Mouse (Mus musculus) spleen, postnatal 4 days (tissue): ENCODE data around the gene Olfr1441.
A peak's percentile ranks its signal among the peaks of the same experiment; 100 is the strongest.

Experiments used
- DNase-seq, 2 experiments: peaks; one replicate each; pipeline ENCODE4 v3.0.0; 2022; ENCODE audit warnings: low spot score in 2 of 2

The Olfr1441 gene

DNA sequence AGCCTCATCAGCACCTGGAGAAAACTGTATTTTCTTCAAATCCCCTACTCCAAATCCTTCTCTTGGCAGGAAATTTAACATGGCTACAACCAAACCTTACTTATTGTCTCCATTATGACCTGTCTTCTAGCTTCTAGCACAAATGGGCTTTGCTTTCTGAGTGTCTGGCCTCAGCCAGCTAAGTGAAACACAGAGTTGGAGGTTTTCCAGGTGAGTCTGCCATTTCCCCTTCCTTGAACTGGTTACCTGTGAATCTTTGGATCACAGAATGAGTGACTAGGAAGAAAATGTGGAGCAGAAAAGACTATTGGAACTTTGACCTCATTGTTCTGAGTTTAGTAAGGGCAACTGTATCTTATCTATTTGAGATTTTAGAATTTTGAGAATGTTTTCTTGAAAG is at the start of gene Olfr1441:
Gene Olfr1441 (plus strand): TSS at position 73 of the 400 bp plus-strand sequence.
- no peak for DNase-seq

DNA sequence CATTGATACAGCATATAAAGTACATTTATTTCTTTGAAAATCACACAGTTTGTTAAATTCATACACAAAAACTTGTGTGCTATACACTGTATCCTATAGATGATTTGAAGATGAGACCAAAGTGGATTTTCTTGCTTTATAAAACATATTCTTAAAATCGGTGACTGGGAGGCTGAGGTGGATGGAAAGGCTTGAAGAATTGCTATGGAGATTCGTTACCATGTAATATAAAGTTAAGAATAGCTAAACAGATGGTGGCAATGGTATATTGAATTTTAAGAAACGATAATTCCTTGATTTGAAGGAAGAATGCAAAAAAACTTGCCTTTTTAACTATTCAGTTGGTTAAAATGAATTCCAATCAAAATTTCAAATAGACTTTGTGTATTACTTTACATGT is 44.2 kb upstream of the Olfr1441 start:
- no peak for DNase-seq

DNA sequence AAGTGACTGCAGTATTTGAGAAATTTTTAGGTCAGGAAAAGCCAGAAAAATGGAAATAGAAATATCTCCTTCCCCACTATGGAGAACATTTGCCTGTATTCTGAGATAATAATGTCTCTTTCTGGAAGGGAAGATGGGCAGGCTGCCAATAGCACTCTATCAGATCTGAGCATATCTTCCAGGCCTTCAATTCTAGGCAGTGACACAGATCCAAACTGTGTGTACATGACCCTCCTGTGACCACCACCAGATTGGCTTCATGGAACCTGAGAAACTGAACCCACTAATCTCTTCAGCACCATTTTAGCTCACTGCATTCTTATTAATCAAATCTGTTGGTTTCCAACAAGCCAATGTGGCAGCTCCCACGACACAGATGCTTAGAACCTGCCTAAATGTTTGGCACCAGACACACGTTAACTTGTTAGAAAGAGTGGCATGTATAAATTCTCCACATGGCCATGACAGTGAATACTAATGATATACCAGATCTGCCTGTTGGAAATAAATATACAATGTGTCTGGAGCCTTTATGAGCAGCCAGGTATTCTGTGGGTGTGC is 42.7 kb upstream of the Olfr1441 start:
- no peak for DNase-seq

DNA sequence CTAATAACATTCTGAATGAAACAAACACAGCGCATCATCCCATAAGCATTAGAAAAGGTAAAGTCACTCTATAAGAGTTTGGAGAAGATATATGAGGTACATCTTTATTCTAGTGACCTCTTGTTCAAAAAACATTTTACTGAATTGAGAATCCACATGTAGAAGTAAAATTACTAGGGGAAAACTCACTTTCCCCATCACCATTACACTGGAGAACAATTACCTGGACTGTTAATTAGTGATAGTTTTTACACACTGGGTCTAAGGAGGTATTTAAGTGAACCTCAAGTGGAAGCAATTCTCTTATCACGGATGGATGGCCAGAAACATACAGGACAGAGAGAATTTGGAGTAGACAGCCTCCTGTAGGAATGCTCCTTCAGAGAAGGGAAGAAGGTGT is 30.3 kb upstream of the Olfr1441 start, which contains the start of gene Olfr1440:
Gene Olfr1440 (plus strand): TSS at position 301 of the 400 bp plus-strand sequence.
- DNase-seq, result no peak

DNA sequence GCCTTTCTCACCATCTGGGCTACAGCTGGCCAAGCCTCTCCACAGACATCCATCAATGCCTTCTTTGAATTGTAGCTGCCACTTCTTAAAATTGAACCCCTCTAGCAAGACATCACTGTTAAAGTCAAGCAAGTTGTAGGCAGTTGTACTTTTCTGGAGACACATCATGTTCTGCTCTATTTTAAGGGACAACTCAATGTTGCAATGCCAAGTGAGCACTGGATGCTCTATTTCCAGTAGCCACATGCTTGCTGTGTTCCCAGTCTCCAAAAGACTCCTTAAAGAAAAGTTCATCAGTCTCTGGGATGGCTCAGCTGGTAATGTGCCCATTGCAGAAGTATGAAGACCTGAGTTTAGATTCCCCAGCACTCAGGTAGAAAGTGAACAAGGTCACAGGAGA is 3.5 kb upstream of the Olfr1441 start:
- no peak for DNase-seq

DNA sequence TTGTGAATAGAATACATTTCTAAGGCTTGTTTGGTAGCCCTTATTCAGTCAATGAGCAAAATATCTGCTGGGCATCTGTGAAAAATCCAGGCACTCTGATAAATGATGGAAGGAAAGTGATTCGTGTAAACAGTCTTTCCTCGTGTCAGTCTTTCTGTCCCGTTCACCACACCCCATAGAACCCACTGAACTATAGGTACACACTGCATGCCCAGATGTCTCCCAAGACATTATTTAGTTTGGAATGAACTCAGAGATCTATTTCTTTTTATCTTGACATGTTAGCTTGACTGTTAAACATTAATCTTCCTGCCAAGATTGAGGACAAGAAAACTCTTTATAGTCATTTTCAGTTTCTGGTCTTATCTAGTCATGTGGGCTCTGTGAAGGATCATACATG is 1.1 kb downstream of the Olfr1441 start:
- no peak for DNase-seq

DNA sequence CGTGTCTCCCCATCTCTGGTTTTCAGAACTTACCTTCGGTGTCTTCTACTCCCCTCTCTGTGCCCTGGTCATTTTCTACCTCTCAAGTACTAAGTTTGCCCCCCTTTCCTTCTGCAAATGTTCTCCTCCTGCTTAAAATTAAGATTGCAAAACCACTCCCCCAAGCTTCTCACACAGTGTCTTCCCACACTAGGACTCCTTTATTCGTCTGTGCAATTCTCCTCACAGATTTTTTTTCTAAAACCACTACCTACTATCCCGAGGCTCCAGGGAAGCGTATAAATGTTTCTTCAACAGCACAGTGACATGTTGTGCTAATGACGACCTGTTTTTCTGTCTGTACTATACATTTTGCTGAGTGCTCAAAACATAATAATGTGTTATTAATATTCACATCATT is 3.3 kb downstream of the Olfr1441 start:
- no peak for DNase-seq

DNA sequence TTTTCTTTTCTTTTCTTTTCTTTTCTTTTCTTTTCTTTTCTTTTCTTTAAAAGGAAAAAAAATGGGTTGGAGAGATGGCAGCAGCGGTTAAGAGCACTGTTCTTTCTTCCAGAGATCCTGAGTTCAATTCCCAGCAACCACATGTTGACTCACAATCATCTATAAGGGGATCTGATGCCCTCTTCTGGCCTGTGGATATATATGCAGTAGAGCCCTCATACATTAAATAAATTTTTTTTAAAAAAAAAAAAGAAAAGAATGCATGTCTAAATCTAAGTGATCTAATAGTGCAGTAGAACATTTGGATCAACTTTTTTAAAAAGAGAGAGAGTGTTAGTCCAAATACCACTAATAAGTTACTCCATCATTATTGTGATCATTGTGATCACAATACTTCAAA is 4.4 kb downstream of the Olfr1441 start:
- no peak for DNase-seq

DNA sequence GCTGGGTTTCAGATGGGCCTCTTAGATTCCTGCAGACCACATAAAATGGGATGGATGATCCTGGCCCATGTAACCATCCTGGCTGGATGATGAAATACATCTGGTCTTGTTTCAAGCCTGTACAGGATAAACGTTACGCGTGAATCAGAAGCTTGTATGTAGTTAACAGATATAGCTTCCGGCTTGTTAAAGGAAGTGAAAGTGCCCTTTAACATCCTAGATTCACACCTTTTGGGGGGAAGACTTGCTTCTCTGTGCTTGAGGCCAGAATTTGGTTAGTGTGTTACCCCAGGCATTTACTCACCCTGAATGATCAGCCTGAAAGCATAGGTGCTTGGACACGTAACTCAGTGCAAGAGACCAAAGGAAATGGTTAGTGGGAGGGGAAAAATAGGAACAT is 9.9 kb downstream of the Olfr1441 start:
- no peak for DNase-seq

DNA sequence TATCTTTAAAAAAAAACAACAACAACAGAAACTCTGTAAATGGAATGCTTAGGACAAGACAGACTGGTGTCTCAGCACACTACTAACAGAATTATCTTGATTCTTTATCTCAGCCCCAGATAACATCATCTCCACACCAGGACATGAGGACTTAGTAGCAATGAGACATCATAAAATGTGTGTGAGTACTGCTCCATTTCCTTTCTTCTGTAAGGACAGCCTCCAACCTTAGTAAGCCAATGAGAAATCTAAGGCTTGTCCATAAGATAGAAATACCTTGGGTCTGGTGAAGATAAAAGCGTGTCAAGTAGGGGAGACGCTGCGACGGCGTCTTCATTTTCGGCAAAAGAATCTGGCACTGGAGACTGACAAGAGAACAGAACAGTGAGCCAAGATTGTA is 10.4 kb downstream of the Olfr1441 start, which contains the start of gene Pfpl:
Gene Pfpl (plus strand): TSS at position 301 of the 400 bp plus-strand sequence.
- DNase-seq, result no peak

DNA sequence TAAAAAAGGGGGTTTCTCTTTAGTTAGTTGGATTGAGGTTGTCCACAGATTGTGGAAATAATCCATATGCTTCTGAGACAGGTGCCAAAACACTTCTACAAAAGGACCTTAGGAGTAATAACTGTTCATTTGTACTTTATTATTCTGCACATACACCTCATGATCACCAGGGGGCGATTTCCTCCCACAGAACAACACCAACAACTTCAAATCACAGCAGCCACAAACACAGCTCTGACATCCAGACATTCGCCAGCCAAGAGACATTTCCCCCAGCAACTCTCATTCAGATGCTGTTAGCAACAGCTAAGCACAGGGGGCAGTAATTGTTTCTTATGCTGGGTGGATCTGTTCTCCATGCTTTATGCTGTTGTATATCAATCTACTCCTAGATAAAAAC is 15.8 kb downstream of the Olfr1441 start:
- DNase-seq, result peak in 1 of 2 experiments; percentile 23

DNA sequence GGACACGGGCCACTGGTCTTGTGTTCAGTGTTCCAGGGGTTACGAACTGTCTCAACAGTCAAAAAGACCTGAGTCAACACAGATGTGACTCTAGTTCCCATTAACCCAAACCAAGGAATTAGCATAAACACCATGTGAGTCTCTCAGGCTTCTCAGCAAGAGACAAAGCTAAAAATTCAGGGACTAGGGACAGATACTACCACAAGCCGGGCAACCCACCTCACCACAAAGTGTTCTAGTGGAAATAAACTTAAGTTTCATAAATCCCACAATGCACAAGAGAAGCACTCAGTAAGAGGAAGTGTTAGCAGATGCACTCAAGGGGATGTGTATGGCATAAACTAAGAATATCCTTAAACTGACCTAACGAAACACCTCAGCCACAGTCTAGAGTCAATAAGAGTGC is 17.8 kb downstream of the Olfr1441 start:
- DNase-seq, result no peak

DNA sequence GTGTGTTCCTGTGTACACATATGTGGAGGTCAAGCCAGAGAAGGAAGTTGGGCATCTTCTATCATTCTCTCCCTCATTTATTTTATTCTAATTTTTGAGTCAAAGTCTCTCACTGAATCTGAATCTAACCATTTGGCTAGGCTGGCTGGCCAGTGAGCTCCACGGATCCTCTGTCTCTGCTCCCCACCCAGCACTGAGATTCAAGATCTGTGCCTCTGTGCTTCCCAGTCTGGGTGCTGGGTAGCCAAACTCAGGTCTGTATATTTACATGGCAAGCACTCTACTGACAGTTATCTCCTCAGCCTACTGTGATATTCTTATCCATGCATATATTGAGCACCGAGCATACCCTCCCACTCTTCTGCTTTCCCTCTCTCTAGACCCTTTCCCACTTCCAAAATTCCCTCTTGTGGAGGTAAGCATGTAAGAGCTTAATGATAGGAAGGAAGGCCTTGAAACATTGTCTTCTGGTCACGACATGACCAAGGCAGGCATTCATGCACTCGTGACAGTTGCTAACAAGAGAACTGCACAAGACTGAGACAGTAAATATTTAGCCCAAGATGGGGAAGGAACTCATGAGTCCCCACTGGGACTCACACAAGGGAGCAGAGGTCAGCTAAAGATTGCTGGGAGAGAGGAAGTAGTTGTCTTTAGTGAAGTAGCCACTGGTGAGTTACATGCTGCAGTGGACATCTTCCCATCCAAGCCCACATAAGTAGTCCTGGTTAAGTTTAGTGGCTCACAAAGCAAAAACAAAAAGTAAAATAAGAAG is 18.7 kb downstream of the Olfr1441 start:
- peak in 1 of 2 experiments; percentile 56 for DNase-seq

DNA sequence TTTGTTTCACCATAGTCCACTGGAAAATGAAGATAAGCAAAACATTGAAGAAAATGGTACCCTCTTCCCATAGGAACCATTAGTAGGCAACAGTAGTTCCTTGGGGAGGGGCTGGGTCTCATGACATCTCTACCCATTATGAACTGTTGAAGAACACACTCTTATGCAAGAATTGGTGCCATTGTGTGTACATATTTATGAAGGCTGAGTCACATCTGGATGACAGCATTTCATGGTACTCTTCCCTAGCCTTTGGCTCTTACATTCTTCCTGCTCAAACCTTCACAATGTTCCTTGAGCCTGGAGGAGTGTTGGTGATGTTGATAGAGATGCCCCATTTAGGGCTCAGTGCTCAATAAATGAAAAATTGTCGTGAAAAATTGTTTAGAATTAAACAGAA is 22.3 kb downstream of the Olfr1441 start:
- no peak for DNase-seq

DNA sequence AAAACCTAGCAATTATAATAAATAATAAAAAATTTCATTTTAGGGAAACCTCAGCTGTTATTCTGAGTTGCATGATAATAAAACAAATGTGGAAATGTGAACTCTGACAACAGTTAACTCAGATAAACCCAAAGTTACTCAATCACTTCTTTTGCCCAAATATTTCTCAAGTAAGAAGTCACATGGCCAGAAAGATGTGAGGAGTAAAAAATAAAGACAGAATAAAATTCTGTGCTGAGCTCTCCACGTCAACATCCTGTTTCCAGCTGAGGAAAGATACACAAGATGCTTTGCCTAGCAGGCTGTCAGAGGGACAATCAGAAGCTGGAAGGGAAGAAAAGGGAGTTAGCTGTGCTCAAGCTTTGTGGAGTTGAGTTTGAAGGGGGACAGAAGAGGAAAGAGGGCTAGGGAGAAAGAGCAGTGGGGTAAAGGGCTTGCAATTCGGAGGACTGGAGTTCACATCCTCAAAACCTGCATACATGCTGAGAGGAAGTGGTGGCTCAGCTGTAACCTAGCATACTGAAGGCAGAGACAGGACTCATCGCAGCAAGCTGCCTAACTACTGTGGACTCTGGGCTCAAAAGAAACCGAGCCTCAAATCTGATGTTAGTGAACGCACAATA is 23.0 kb downstream of the Olfr1441 start:
- no peak for DNase-seq

DNA sequence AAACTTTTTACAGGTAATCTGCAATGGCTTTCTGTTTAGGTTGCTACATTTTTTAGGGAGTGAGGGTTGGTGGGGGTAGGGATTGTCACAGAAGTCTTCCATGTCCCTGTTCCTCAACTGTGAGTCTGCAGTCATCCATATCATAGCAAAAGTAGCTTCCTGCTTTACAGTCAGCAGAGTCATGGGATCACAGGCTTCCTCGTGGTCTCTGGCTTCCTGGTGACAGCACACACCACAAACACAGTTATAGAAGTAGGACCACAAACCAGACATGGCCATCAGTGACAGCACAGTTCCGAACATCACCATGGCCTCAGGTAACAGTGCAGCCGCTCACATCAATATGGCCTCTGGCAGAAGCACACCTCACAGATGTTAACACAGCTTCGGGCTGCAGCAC is 25.3 kb downstream of the Olfr1441 start:
- DNase-seq, result no peak

DNA sequence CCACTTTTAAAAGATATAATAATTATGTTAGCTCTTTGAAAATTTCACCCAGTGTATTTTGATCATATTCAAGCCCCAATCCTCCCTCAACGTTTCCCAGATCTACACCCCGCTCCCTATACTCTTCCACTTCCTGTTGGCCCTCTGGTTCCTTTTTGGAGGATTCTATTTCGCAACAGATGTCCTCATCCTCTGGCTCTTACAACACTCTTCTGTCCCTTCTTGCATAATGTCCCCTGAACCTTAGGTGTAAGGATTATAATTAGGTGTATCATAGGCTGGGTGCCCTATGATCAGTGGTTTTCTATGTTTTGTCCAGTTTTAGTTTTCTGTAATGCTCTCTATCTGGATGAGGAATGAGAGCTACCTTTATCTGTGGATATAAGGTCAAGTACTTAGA is 27.8 kb downstream of the Olfr1441 start:
- no peak for DNase-seq

DNA sequence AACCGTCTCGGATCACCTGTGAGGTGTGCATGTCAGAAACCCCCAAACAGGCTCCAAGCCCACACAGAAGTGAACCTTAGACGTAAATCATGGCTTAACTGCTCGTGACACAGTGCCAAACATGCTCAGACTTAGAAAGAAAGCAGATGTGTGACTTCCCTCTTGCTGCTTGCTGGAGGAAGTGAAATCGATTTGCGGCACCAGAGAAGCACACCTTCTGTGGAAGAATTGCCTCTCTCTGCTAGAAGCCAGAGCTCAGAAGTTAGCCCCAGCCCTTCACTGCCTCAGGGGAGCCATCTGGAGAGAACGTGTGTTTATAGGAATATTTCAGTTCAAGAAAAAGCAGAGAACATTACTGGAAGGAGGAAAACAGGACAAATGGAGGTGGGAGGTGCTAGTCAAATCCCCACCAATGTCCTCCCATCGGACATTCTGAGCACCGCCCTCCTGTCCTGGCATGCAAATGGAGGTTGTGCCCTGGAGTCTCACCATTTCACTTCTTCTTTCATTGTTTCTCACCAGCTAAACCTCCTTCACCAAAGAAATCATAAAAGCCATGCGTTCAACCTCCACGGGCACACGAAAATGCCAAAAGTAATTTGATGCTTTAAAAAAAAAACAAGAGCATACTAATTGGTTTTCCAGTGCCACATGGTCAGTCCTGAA is 40.3 kb downstream of the Olfr1441 start:
- peak in 1 of 2 experiments; percentile 48 for DNase-seq

DNA sequence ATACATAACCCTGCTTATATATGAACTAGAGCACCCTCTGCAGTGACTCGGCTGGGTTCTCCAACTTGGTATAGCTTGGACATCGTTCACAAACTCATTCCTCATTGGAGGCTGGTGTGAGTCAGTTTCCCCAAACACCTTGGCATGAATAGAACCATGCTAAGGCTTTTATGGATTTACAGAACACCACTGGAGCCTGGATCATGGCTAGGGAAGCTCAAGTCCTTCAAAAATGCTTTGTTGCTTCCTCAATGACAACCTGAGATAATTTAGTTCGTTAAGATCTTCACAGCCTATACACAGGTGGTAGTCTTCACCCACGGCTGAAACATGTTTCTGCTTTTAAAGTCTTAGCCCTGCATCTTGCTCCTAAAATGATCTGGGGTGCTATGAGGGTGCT is 42.3 kb downstream of the Olfr1441 start:
- no peak for DNase-seq

DNA sequence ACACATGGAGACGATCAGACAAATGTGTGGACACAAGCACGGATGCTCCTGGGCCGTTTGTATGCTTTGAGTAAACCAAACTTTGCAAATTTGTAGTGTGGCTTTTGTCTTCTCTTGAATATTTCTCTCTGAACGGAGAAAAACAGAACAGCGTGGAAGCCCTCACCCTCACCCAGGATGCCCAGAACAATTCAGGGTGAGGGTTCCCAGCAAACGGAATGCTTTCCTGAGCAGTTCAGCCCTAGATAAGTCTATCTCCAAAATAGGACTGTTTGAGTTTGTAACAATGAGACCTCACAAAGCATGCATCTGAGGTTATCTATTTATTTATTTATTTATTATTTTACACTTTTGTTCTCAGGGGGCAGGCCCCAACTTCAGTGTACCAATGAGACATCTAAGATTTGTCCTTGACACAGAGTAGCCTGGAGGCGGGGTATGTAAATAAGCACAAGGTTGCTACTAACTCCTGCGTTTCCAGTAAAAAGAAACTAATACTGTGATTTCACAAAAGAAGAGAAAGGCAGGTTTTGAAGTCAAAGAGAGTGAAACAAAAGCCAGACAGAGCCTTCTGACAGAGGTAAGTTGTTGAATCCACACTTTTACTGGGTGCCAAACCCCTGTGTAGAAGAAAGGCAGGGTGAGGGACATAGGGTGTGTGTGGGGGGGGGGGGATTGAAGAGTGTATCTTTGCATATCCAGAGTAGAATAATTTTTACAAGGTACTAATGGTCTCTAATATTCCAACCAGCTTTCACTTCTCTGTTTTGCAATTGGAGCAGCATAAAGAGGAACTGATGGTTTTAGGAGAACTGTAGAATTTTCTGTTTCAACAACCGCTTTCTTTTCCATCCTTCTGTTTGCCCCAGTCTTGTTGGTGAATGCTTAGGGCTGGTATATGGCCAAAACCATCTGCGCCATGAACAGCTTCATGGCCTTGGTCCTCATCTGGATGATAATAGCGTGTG is 43.3 kb downstream of the Olfr1441 start, which contains the start of gene Mpeg1:
Gene Mpeg1 (plus strand): TSS at position 498 of the 968 bp plus-strand sequence.
- DNase-seq, result no peak
